Mouse (Mus musculus): Measurements from ENCODE around the gene Gas8.
"Not testable (repeated sequence)": the region's sequence is repeated elsewhere in the genome, so short reads cannot be mapped to it uniquely, and the experiment has no call there.

Gas8 gene

GRCm38 (mm10) chr8:123514781-123515539 is 3.7 kb upstream of the Gas8 start, which contains the start of gene Dbndd1:
Dbndd1 (minus strand) TSS chr8:123515463.
- DNase-seq (ENCODE audit: low read depth in 1 of 2, low spot score in 2 of 2) = no peak

GRCm38 (mm10) chr8:123515540-123515897 is 3.1 kb upstream of the Gas8 start:
- no peak for DNase-seq (ENCODE audit: low read depth in 1 of 2, low spot score in 2 of 2)

- DNase-seq (ENCODE audit: low read depth in 1 of 2, low spot score in 2 of 2) = no peak
Observed at GRCm38 (mm10) chr8:123516596-123516995, 2.0 kb upstream of the Gas8 start.

DNA sequence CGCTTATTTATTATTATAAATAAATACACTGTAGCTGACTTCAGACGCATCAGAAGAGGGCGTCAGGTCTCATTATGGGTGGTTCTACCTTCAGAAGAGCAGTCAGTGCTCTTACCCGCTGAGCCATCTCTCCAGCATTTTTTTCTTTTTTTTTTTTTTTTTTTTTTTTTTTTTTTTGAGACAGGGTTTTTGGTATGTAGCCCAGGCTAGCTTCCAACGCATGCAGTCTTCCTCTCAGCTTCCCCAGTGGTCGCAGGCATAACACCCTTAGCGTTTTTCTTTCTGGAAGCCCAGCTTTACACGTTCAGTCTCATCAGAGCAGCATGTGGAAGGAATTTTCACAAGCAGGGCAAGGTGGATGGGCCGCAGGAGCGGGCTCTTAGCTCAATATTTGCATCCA is 462 bp upstream of the Gas8 start:
- no peak for DNase-seq (ENCODE audit: low read depth in 1 of 2, low spot score in 2 of 2)

DNA sequence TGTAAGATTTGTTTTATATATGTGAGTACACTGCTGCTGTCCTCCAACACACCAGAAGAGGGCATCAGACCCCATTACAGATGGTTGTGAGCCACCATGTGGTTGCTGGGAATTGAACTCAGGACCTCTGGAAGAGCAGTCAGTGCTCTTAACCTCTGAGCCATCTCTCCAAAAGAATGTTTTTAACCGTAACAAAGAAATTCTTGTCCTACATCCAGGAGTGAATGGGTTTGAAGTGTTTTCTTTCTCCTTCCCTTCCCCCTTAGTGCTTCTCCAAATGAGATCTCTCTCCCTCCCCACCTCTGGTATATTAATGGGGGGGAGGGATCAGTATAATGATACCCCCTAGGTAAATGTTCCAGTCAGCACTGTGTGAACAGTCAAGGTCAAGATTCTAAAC is 1.4 kb downstream of the Gas8 start:
- not testable (repeated sequence) for DNase-seq (ENCODE audit: low read depth in 1 of 2, low spot score in 2 of 2)

GRCm38 (mm10) chr8:123527720-123528489 is 9.3 kb downstream of the Gas8 start:
- no peak for DNase-seq (ENCODE audit: low read depth in 1 of 2, low spot score in 2 of 2)

DNA sequence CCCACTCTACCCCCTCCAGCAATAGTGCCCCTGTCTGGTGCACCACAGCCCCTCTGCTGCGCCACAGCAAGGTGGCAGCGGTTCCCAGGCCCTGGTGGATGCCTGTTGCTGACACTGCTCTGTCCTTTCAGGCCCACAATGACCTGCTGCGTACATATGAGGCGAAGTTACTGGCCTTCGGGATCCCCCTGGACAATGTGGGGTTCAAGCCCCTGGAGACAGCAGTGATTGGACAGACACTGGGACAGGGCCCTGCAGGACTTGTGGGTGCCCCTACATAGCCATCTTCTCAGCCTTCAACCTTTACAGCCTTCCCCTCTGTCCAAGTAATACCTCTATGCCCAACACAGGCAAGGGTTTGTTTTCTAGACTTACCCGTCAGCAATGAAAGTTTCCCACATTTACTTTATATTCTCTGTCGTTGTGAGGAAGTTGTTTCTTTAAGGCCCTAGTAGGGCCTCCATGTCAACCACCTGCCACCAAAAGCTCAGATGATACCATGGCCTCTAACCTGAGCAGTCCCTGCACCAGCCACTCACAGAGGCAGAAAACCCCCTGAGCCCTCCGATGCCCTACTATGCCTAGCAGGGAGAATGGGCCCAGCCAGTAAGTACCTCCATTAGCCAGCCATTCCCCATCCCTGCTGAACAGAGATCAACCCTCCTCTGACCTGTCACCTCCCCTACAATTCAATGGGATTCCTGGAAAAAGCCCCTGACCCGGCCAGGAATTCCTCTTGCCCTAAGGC is 17.8 kb downstream of the Gas8 start:
- DNase-seq (ENCODE audit: low read depth in 1 of 2, low spot score in 2 of 2) = no peak

DNA sequence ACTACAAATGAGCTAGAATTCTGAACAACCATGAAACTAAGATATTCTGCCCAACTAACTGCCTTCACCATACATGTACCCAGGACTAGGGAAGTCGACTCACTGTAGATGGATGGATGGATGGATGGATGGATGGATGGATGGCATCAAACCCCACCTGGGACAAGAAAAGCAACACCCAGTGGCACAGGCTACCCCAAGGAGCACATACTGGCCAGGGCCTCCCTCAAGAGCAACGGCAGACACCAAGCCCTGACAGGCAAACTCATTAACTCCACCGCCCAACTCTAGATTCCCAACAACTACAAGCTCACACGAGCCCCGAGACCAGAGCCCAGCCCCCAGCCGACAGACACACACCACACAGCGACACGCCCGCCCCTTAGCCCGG is 18.4 kb downstream of the Gas8 start:
- DNase-seq (ENCODE audit: low read depth in 1 of 2, low spot score in 2 of 2) = no peak

GRCm38 (mm10) chr8:123537641-123538040 is 19.0 kb downstream of the Gas8 start:
- DNase-seq (ENCODE audit: low read depth in 1 of 2, low spot score in 2 of 2) = peak in 1 of 2 experiments; percentile 23

DNA sequence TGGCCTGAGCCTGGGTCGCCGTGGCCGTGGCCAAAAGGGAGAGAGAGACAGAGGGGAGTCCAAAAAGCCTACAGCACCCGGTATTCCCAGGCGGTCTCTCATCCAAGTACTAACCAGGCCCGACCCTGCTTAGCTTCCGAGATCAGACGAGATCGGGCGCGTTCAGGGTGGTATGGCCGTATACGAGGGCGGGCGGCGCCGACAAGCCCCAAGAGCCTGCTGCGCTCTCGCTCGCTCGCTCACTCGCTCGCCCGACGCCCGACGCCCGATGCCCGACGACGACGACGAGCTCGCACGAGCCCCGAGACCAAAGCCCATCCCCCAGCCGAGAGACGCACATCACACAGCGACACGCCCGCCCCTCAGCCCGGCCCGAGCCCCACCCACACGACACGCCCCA is 45.6 kb downstream of the Gas8 start:
- not testable (repeated sequence) for DNase-seq (ENCODE audit: low read depth in 1 of 2, low spot score in 2 of 2)

GRCm38 (mm10) chr8:123575386-123575785 is 56.8 kb downstream of the Gas8 start:
- DNase-seq (ENCODE audit: low read depth in 1 of 2, low spot score in 2 of 2) = not testable (repeated sequence)

Data from monocyte, adult 2 months (primary cell).